Mouse (Mus musculus): ENCODE measurements around the gene Gm14085. TPM values are rescaled to one million over a fixed set of nuclear protein-coding genes. Genes with fewer than 3 reads are reported as not detected.
"Not testable (repeated sequence)": the region's sequence is repeated elsewhere in the genome, so short reads cannot be mapped to it uniquely, and the experiment has no call there.

Gm14085 gene
- total RNA-seq (2014; fragmentation: Nextera tagmentation) (0.28 TPM in 1 of 2 replicates, not detected in the other), total RNA-seq (2017) (0.14 TPM in 1 of 2 replicates, not detected in the other)

DNA sequence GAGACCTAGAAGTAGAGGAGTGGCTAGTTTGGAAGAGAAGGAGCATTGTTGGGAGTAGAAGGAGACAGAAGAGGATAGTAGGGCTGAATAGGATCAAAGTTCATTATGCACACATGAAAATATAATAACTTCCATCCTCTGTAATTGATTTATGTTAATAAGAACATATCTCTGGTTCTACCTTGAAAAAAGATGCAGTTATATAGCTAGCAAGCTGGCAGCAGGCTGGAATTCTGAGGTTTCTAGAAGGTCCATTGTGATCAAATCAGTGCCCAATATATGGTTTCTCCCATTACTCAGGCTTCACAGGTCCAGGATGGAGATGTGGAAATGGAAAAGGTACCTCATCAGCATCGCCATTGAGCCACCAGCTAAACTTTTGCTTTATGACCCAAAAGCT is at the start of gene Gm14085:
Gm14085 (plus strand) TSS at position 301 of the 400 bp plus-strand sequence.
- ATAC-seq (replicated peaks; ENCODE audit: low FRiP score, low TSS enrichment, poor library complexity, severe bottlenecking): no peak

DNA sequence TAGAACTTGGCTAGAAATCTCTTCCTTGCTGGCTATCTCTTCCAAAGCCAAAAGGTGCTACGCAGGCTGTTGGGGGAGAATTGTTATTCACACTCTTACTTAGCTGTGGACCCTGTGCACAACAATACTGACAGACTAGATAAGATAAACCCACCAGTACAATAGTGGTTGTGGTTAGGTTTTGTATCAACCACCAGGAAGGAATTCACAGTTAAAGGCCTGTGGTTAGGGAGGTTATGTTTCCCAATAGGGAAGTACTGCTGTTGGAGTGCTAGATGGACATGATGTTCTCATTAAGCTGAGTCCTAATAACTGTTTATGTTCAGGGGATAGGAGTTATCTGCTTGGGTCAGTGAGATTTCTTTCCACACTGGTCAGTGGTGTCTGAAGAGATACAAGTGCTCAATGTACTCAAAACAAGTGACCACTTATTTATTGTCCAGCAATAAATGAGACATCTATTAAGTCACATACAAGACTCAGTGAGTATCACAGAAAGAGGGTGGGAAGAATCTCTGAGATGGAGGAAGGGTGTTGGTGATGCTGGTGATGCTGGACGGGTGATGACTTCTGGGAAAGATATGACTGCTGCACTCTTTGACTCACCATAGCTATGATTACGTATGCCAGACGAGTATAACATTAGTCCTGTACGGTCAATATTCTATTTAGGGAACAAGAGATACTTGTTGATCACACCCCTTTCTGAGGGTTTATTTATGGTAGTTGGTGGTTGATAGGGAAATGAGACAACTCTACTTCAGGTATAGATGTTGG is 45.8 kb upstream of the Gm14085 start:
- ATAC-seq (replicated peaks; ENCODE audit: low FRiP score, low TSS enrichment, poor library complexity, severe bottlenecking): peak; percentile 47; the same call in 1 of the 2 replicates

DNA sequence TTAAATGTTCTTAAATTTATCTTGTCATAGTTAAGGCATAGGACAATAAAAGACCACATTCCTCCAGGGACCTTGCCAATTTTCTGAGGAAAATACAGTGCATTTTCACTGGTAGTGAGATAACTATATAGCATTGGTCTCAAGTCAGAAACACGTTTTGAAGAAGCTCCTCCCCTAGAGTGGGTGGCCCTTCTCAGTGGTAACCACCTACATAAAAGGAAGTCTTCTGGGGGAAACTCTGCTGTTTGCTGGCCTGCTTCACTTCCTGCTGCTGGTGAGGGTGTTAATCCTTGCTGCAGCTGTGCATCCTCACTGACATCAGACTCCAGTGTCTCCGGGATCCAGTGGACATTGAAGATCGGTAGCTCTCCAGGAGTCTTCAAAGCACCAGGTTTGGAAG is 44.2 kb upstream of the Gm14085 start:
- ATAC-seq (replicated peaks; ENCODE audit: low FRiP score, low TSS enrichment, poor library complexity, severe bottlenecking): peak; percentile 83

DNA sequence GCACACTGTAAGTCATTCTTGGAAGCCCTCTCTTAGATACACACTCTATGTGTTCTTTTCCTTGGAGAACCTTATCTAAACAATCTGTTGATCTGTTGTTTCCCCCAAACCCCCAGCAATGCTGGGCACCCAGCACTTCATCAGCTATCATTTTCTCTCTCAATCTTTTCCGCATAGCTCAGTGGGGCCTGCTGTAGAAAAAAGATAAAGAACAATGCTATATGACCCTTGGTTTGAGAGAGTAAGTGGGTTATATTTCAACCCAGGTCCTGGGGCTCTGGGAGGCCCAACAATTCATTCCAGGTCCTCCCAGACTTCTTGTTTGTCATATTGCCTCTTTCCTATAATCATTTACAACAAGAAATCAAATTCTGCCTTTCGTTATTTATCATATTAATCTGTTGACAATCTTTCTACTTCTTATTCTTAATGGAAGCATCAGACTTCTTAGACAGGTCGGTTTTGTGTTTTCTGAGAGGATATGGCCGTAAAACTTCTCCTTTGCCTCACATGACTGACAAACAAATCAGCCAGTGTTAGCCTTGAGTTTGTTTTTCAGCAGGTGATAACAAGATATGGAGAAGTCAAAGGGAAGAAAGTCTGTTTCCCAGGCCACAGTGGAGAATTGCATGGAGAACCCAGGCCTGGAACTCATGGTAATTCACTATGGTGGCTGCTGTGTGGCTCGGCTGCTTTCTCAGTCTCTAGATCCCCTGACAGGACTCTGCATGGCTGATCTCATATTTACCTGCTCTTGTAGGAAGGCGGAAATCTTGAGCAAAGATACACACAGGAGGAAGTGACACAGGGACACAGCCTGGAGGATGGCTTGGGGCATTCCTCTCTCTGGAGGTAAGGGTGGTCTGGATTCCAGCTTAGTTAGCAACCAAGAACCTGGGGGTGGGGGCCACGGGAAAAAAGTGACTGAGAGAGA is 43.5 kb upstream of the Gm14085 start:
- no peak for ATAC-seq (replicated peaks; ENCODE audit: low FRiP score, low TSS enrichment, poor library complexity, severe bottlenecking)

DNA sequence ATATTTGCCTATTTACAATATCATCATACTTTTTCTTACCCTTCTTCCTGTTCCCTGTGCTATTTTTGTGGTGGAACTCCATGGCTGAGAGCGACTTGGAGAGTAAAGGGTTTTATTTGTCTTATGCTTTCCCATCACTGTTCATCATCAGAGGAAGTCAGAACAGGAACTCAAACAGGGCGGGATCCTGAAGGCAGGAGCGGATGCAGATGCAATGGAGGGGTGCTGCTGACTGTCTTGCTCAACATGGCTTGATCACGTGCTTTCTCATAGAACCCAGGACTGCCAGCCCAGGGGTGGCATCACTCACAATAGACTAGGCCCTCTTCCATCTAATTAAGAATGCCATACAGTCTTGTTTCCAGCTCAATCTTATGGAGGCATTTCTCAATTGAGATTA is 34.4 kb upstream of the Gm14085 start:
- no peak for ATAC-seq (replicated peaks; ENCODE audit: low FRiP score, low TSS enrichment, poor library complexity, severe bottlenecking)

DNA sequence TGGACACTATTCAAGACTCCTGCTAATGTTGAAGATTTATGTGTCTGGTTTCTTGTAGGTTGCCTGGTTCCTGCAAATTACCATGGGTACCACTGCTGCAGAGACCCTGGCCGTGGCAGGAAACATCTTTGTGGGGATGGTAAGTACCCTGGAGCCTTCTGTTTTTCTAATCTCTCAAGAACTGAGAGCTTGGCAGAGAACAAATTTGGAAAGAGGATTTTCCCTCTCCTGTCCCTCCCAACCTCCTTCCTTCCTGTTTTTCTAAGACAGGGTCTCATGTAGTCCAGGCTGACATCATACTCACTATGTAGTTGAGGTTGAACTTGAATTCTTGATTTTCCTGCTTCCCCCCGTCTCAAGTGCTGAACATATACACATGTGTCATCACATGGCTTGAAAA is 32.3 kb upstream of the Gm14085 start:
- ATAC-seq (replicated peaks; ENCODE audit: low FRiP score, low TSS enrichment, poor library complexity, severe bottlenecking): no peak

DNA sequence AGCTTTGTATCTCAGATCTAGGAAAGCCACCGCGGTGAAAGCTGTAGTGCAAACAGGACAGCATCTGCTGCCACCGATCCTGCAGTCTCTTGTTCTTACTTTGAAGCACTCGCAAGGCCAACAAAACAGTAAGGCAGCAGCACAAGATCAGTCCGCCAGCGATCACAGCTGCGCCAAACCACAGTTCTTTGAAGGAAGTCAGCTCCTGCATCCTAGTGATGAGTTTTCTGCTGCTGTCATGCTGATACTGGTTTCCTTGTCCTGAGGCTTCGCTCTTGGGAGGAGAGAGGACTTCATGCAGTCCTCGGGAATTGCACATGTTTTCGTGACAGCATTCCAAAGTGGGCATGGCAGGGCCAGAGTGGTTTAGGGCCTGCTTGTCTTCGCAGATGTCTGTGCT is 17.8 kb upstream of the Gm14085 start:
- ATAC-seq (replicated peaks; ENCODE audit: low FRiP score, low TSS enrichment, poor library complexity, severe bottlenecking): no peak

DNA sequence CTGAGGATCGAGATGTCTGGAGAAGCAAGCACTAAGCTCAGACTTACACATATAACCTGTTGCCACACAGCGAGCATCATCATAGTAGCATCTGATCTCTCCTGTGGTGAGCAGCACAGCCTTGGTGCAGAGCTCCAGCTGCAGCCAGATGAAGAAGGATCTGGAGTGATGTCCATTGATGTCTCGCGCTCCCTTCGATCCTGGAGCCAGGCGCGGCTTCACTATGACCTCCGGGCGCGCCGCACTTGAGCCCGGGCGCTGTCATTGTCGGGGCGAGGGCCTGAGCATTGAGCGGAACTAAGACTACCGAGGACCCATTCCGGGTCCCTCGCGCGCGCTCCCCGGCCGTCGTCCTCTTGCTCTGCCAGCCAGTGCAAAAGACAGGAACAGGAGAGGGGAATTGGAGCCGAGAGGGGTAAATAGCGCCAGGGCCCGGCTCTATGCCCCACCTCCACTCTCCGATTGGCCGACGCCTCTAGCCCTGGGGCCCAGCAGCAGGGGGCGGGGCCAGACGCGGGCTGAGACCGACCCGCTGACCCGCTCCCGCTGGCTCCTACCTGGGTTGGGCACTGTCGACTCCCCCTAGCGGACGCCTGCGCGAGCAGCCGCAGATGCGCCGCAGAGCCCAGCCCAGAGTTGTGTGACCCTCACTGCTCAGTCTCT is 17.3 kb upstream of the Gm14085 start:
- peak; percentile 100 for ATAC-seq (replicated peaks; ENCODE audit: low FRiP score, low TSS enrichment, poor library complexity, severe bottlenecking)

DNA sequence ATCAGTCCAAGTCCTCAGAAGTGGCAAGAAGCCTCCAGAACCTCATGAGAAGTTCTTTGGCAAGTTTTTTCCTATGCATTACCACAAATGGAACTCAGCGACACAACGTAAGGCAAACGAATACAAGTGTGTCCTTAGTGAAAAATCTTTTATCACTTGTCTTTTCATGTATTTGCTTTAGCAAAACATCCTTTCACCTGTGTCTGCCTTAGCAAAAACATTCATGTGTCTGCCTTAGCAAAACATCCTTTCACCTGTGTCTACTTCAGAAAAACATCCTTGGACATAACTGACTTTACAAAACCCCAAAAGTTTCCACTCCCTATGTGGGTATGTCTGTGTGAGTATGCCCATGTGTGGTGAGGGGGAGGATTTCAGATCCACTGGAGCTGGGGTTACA is 15.5 kb upstream of the Gm14085 start:
- ATAC-seq (replicated peaks; ENCODE audit: low FRiP score, low TSS enrichment, poor library complexity, severe bottlenecking): no peak

DNA sequence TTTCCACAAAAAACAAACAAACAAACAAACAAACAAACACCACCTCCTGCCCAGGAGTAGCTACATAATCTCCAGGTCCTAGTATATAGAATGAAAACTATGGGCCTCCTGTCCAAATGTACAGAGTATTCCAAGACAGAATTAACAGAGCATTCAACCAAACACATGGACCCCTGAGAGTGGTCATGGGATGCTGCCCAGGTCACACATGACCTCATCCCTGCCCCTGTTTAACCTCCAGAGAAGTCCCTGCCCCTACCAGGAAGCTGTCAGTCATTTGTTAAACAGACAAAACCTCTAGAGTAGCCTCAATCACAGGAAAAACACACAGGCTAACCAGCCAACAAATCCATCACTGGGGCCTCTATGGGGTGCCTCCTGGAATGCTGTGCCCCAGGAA is 8.2 kb upstream of the Gm14085 start:
- ATAC-seq (replicated peaks; ENCODE audit: low FRiP score, low TSS enrichment, poor library complexity, severe bottlenecking): no peak

DNA sequence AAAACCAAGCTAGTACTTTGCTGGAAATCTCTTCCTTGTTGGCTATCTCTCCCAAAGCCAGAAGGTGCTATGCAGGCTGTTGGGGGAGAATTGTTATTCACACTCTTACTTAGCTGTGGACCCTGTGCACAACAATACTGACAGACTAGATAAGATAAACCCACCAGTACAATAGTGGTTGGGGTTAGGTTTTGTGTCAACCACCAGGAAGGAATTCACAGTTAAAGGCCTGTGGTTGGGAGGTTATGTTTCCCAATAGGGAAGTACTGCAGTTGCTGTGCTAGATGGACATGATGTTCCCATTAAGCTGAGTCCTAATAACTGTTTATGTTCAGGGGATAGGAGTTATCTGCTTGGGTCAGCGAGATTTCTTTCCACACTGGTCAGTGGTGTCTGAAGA is 954 bp upstream of the Gm14085 start:
- ATAC-seq (replicated peaks; ENCODE audit: low FRiP score, low TSS enrichment, poor library complexity, severe bottlenecking): not testable (repeated sequence)

DNA sequence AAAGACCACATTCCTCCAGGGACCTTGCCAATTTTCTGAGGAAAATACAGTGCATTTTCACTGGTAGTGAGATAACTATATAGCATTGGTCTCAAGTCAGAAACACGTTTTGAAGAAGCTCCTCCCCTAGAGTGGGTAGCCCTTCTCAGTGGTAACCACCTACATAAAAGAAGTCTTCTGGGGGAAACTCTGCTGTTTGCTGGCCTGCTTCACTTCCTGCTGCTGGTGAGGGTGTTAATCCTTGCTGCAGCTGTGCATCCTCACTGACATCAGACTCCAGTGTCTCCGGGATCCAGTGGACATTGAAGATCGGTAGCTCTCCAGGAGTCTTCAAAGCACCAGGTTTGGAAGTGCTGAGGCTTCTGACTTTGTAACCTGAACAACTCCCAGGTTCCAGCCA is 913 bp downstream of the Gm14085 start:
- peak; percentile 64 for ATAC-seq (replicated peaks; ENCODE audit: low FRiP score, low TSS enrichment, poor library complexity, severe bottlenecking)

DNA sequence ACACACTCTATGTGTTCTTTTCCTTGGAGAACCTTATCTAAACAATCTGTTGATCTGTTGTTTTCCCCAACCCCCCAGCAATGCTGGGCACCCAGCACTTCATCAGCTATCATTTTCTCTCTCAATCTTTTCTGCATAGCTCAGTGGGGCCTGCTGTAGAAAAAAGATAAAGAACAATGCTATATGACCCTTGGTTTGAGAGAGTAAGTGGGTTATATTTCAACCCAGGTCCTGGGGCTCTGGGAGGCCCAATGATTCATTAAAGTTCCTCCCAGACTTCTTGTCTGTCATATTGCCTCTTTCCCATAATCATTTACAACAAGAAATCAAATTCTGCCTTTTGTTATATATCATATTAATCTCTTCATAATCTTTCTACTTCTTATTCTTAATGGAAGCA is 1.4 kb downstream of the Gm14085 start:
- ATAC-seq (replicated peaks; ENCODE audit: low FRiP score, low TSS enrichment, poor library complexity, severe bottlenecking): not testable (repeated sequence)

DNA sequence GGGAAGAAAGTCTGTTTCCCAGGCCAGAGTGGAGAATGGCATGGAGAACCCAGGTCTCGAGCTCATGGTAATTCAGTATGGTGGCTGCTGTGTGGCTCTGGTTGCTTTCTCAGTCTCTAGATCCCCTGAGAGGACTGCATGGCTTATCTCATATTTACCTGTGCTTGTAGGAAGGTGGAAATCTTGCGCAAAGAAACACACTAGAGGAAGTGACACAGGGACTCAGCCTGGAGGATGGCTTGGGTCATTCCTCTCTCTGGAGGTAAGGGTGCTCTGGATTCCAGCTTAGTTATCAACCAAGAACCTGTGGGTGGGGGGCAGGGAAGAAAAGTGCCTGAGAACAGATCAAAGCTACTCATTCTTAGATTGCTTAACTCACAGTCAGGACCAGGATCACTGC is 1.9 kb downstream of the Gm14085 start:
- ATAC-seq (replicated peaks; ENCODE audit: low FRiP score, low TSS enrichment, poor library complexity, severe bottlenecking): no peak

DNA sequence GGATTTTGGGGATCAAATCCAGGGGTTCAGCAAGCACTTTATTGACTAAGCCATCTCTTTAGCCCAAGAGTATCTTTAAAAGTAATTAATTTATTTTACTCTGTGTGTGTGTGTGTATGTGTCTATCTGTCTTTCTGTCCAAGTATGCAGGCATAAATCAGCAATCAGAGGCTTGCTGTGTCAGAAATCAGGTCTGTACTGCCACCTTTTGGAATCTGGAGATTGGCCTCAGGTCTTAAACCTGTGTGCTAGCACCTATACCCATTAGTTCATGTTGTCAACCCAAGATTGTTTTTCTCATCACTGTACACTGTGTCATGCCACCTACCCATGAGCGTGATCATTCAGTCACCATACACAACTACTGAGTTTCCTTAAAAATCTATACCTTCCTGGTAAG is 45.0 kb downstream of the Gm14085 start:
- not testable (repeated sequence) for ATAC-seq (replicated peaks; ENCODE audit: low FRiP score, low TSS enrichment, poor library complexity, severe bottlenecking)

DNA sequence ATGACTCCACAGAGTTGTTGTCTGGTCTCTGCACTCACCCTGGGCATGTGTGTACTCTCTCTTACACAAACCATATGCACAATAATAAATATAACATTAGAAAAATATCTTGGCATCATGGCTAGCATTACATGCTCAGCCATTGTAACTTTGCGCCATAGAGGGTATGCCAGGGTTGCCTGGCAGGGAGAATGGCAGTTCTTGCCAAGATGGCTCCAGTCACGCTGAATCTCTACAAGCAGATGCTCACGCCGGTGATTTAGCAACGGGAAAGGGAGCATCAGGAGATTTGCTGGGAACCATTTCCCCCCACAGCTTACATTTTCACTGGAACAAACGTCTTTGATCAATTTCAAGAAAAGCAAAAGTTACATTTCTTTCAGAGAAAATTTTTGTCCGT is 46.5 kb downstream of the Gm14085 start:
- no peak for ATAC-seq (replicated peaks; ENCODE audit: low FRiP score, low TSS enrichment, poor library complexity, severe bottlenecking)

DNA sequence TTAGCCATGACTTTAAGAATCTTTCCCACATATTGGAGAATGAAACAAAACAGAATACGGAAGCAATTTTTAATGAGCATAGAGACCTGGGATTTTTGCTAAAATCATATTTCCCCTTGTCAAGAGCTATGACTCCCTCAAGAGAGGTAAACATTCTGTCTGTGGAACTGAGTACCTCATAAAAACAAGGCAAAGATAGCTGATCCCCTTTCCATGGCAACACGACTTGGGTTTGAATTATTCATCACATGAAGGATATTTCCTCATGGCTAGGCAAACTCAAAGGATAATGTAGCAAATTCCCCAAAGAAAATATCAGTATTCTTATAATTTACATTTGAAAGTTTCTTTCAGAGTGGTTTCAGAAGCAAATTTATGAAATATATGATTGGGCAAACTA is 47.0 kb downstream of the Gm14085 start:
- no peak for ATAC-seq (replicated peaks; ENCODE audit: low FRiP score, low TSS enrichment, poor library complexity, severe bottlenecking)

DNA sequence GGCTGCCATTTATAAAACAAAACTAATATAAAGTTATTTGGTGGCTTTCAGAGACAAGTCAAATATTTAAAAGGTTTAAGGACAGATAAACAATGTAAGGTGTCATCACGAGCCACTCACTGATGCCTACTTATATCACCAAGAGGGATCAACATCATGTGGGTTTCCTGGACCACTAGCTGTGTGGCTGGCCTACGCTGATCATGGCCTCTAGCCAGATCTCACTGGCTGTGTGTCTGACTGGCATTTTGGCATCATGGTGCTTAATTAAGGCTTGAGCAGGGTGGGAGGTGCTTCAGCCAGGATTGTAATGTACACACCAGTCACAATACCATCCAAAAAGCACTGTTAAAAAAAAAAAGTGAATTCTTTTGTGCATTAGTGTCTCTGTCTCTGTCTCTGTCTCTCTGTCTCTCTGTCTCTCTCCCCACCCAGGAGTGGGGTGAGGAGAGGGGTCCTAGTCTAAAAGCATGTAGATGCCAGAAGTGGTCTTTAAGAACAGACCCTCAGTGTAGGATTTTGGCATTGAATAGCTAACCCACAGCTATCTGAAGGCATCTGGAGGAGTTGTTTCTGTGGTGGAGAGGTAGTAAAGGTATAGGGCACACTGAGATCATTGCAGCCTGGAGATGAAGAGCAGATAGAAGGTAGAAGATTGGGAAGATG is 47.5 kb downstream of the Gm14085 start:
- ATAC-seq (replicated peaks; ENCODE audit: low FRiP score, low TSS enrichment, poor library complexity, severe bottlenecking): no peak

DNA sequence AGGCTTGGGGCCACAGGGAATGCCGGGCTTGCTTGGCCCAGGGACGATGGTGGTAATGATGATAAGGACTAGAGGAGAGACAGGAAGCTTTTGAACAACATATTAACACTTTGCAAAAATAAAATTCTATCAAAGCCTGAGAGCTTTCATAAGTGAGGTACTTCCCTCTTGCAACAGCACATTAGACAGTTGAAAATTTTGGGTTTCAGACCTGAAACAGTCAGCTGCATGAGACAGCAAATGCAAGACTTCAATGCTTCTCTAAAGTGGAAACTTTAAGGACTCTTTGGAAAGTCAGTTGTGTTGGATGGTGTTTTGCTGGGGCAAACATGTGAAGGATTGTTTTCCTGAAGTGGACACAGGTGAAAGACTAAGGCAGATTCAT is 48.1 kb downstream of the Gm14085 start:
- no peak for ATAC-seq (replicated peaks; ENCODE audit: low FRiP score, low TSS enrichment, poor library complexity, severe bottlenecking)

DNA sequence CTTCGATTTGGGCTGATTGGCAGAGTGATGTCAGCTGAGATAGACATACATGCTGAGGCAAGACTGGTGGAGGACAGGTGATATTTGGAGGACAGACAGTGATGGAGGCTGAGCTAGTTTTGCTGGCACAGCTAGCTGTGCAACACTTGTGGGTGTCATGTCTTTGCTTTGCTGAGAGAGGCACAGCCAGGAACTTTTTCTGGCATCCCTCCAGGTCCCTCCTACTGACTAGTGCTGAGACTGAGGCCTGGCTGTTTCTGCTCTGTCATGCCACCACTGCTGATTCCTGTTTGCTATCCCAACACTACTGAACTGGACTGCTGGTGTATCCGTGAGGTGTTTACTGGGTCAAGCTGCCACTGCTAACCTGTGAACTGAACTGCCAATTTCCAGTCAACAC is 48.6 kb downstream of the Gm14085 start:
- ATAC-seq (replicated peaks; ENCODE audit: low FRiP score, low TSS enrichment, poor library complexity, severe bottlenecking): no peak

All from megakaryocyte-erythroid progenitor cell, adult 5-6 weeks (primary cell).